Mouse (Mus musculus) ES-Bruce4 (cell line): ENCODE measurements around the gene Sertm1. TPM values are rescaled to one million over a fixed set of nuclear protein-coding genes. Genes with fewer than 3 reads are reported as not detected.

ENCODE experiments used
- H3K27ac ChIP-seq: 2 replicates; pipeline ENCODE4 v1.5.1; 2012; ENCODE audit warnings: low read length, inconsistent platforms; ENCODE audit not compliant: insufficient read depth
- H3K27me3 ChIP-seq: 2 replicates; pipeline ENCODE4 v1.6.1; 2012; ENCODE audit warnings: mild to moderate bottlenecking, low read length, inconsistent platforms; ENCODE audit not compliant: control insufficient read depth, poor library complexity, insufficient read depth, severe bottlenecking
- H3K36me3 ChIP-seq: 2 replicates; pipeline ENCODE4 v1.6.1; 2012; ENCODE audit warnings: inconsistent platforms, mild to moderate bottlenecking, low read length, moderate library complexity; ENCODE audit not compliant: control insufficient read depth, poor library complexity, insufficient read depth, severe bottlenecking
- H3K4me1 ChIP-seq: one replicate; pipeline ENCODE4 v1.8.1; 2011; ENCODE audit warnings: low read length; ENCODE audit not compliant: control insufficient read depth, insufficient read depth
- H3K4me3 ChIP-seq: 2 replicates; pipeline ENCODE4 v1.5.1; 2011; ENCODE audit warnings: low read depth, mild to moderate bottlenecking, low read length
- H3K9ac ChIP-seq: 2 replicates; pipeline ENCODE4 v1.6.1; 2012; ENCODE audit warnings: low read depth, mild to moderate bottlenecking, inconsistent platforms; ENCODE audit not compliant: poor library complexity, severe bottlenecking
- H3K9me3 ChIP-seq: replicated peaks from 2 replicates; pipeline ENCODE4 v1.6.1; 2012; ENCODE audit warnings: mild to moderate bottlenecking, low read length, inconsistent platforms; ENCODE audit not compliant: control insufficient read depth, poor library complexity, insufficient read depth, severe bottlenecking
- CTCF ChIP-seq: IDR thresholded peaks from one replicate; pipeline ENCODE4 v1.8.1; 2011; ENCODE audit warnings: low read depth, low read length
- EP300 ChIP-seq: IDR thresholded peaks from 2 replicates; pipeline ENCODE4 v1.6.1; 2011; ENCODE audit warnings: low read depth, low read length; ENCODE audit not compliant: insufficient read depth
- POLR2A ChIP-seq: IDR thresholded peaks from one replicate; pipeline ENCODE4 v1.8.1; 2011; ENCODE audit warnings: low read length; ENCODE audit not compliant: insufficient read depth
- polyA plus RNA-seq: library from polyadenylated mRNA; stranded (reverse); fragments of >200 nt; gene quantifications from 2 replicates; pipeline ENCODE4 v1.2.4, GENCODE M21; 2011; ENCODE audit warnings: low read depth; ENCODE audit not compliant: missing spikeins, insufficient read depth, insufficient read length

Sertm1 gene
- polyA plus RNA-seq = 0.53 and 1.0 TPM in 2 replicates

GRCm38 (mm10) chr3:54915643-54916071 is at the start of gene Sertm1:
Gene Sertm1, minus strand, starts transcription at chr3:54915887.
- Histone ChIP-seq H3K4me1 (no peaks in the 10 kb centered on the region), H3K9ac (peak within 1 kb of the TSS; percentile 19)

DNA sequence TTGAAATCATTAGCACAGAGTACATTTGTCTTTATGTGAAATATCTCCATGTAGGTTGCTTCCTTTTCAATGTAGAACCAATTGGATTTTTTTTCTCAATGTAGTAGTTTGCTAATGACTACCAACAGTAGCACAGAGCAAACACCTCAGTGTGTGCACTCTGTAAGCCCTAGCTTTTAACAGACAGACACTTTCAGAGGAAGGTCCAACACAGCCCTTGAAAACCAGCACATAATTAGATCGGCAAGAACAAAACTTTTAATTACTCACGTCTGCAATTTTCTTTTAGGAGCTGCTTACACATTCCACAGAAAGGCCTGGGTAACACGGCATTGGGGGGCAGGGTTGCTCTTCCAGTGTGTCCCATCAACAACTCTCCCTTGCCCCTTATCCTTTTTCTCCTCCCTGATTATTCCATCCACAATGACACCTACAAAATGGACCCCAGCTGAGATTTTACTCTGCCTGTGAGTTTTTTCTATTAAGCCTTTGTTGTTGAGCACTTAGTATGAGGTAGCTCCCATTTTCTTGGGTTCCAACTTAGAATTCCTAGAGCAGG is 49.3 kb upstream of the Sertm1 start:
- no peak overlapping the region for H3K27ac ChIP-seq
- no peak overlapping the region for H3K4me3 ChIP-seq
- no peak overlapping the region for H3K9ac ChIP-seq
- H3K36me3 ChIP-seq = no peaks in the 10 kb centered on the region
- no peaks in the 10 kb centered on the region for H3K4me1 ChIP-seq
- TF ChIP-seq POLR2A (no peak), EP300 (no peak), CTCF (no peak)
- H3K9me3 ChIP-seq = no peaks in the 10 kb centered on the region
- H3K27me3 ChIP-seq = no peaks in the 10 kb centered on the region

More at GRCm38 (mm10) chr3:54915643-54916071, at the start of gene Sertm1:
- H3K27ac ChIP-seq = no peak within 1 kb of the TSS
- H3K27me3 ChIP-seq = peaks cover 11% of the 10 kb centered on the region
- no peaks in the 10 kb centered on the region for H3K9me3 ChIP-seq
- TF ChIP-seq POLR2A = no peak
- TF ChIP-seq CTCF = no peak
- TF ChIP-seq EP300 = no peak
- H3K4me3 ChIP-seq = peak within 1 kb of the TSS; percentile 59
- H3K36me3 ChIP-seq = no peaks in the 10 kb centered on the region

DNA sequence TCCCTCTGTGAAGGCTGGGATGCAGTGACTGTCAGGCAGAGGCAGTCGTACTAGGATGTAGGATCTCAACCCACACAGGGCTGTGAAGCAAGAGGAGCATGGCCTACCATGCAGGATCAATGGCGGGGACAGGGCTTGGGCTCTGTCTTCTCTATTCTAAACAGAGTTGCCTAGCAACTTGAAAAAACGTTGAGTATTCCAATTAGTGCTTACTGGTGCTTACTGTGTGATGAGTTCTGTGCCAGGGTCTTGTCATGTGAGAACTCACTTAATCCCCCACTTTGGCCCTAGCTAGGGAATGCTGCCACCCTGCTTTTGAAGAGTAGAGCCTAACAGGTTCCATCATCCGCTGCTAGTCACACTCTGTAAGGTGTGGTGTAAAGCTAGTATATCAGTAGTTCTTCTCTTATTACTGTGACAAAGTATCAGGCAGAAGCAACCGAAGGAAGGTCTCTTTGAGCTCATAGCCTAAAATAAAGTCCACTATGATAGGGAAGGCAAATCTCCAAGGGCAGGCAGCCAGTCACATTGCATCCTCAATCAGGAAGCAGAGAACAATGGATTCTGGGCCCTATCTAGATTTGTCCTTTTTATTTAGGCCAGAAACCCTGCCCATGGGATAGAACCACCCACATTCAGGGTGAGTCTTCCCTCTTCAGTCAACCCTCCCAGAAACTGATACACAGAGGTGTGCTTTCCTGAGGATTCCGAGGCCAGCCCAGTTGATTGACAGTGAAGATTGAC is 27.6 kb upstream of the Sertm1 start:
- no peak overlapping the region for H3K27ac ChIP-seq
- H3K27me3 ChIP-seq = no peaks in the 10 kb centered on the region
- no peaks in the 10 kb centered on the region for H3K4me1 ChIP-seq
- no peak overlapping the region for H3K9ac ChIP-seq
- no peaks in the 10 kb centered on the region for H3K9me3 ChIP-seq
- no peak overlapping the region for H3K4me3 ChIP-seq
- TF ChIP-seq EP300 = no peak
- no peak for TF ChIP-seq POLR2A
- TF ChIP-seq CTCF = no peak
- H3K36me3 ChIP-seq = no peaks in the 10 kb centered on the region

- Histone ChIP-seq H3K4me1 (no peaks in the 10 kb centered on the region), H3K36me3 (no peaks in the 10 kb centered on the region), H3K9me3 (no peaks in the 10 kb centered on the region), H3K9ac (no peak overlapping the region), H3K27me3 (no peaks in the 10 kb centered on the region), H3K27ac (no peak overlapping the region), H3K4me3 (no peak overlapping the region)
- no peak for TF ChIP-seq POLR2A
- no peak for TF ChIP-seq CTCF
- TF ChIP-seq EP300 = no peak
Observed at GRCm38 (mm10) chr3:54934535-54934934, 18.8 kb upstream of the Sertm1 start.

- Histone ChIP-seq H3K36me3 (no peaks in the 10 kb centered on the region), H3K4me1 (no peaks in the 10 kb centered on the region), H3K9me3 (no peaks in the 10 kb centered on the region), H3K4me3 (no peak overlapping the region), H3K9ac (no peak overlapping the region), H3K27ac (no peak overlapping the region), H3K27me3 (no peaks in the 10 kb centered on the region)
- peak; percentile 34 for TF ChIP-seq CTCF
- no peak for TF ChIP-seq EP300
- TF ChIP-seq POLR2A = no peak
Observed at GRCm38 (mm10) chr3:54932599-54932998, 16.9 kb upstream of the Sertm1 start.

DNA sequence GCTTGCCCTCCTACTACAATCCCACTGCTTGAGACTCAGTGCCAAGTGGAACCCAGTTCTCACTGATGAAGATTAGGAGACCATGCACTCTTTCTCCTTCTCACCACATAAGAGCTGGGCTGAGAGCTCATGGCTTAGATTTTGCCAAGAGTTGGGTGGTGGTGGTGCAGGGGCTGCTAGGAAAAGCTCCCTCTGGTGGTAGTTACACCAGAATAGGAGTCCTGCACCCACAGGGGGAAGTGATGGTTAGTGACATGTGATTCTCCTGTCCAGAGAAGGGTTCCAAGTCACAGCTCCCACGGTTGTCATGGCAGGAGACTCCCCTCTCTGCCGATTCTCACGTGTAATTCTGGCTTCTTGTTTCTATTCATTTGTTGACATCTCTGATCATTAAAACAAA is 4.7 kb upstream of the Sertm1 start:
- TF ChIP-seq EP300 (no peak), CTCF (peak; percentile 25)
- H3K4me3 ChIP-seq = no peak overlapping the region
- peaks cover 6% of the 10 kb centered on the region; the same call in 1 of the 2 replicates for H3K27me3 ChIP-seq
- no peak overlapping the region for H3K27ac ChIP-seq
- H3K4me1 ChIP-seq = no peaks in the 10 kb centered on the region
- H3K9me3 ChIP-seq = no peaks in the 10 kb centered on the region
- no peaks in the 10 kb centered on the region for H3K36me3 ChIP-seq
- no peak overlapping the region for H3K9ac ChIP-seq
